Mouse (Mus musculus): ENCODE data around the gene Il12rb1.
A peak's percentile ranks its signal among the peaks of the same experiment; 100 is the strongest.
"Not testable (repeated sequence)": the region's sequence is repeated elsewhere in the genome, so short reads cannot be mapped to it uniquely, and the experiment has no call there.

Il12rb1 gene

GRCm38 (mm10) chr8:70800648-70801047, 7.6 kb upstream of the Il12rb1 start:
- no peak for DNase-seq (ENCODE audit: low spot score in 2 of 2)

GRCm38 (mm10) chr8:70801156-70801555, 7.1 kb upstream of the Il12rb1 start:
- no peak for DNase-seq (ENCODE audit: low spot score in 2 of 2)

GRCm38 (mm10) chr8:70801830-70802229, 6.4 kb upstream of the Il12rb1 start:
- no peak for DNase-seq (ENCODE audit: low spot score in 2 of 2)

GRCm38 (mm10) chr8:70802786-70803510, 5.3 kb upstream of the Il12rb1 start:
- DNase-seq (ENCODE audit: low spot score in 2 of 2) = no peak

- peak in 1 of 2 experiments; percentile 56 for DNase-seq (ENCODE audit: low spot score in 2 of 2)
Observed at GRCm38 (mm10) chr8:70803761-70804480, 4.3 kb upstream of the Il12rb1 start.

GRCm38 (mm10) chr8:70804481-70805206, 3.6 kb upstream of the Il12rb1 start, which contains the start of gene Mast3:
Gene Mast3 (minus strand): TSS chr8:70805054.
- peak; percentile 83 to 85 for DNase-seq (ENCODE audit: low spot score in 2 of 2)

GRCm38 (mm10) chr8:70806541-70806940, 1.7 kb upstream of the Il12rb1 start:
- peak in 1 of 2 experiments; percentile 65 for DNase-seq (ENCODE audit: low spot score in 2 of 2)

- DNase-seq (ENCODE audit: low spot score in 2 of 2) = no peak
Observed at GRCm38 (mm10) chr8:70807304-70807703, 945 bp upstream of the Il12rb1 start.

GRCm38 (mm10) chr8:70808955-70809701, 879 bp downstream of the Il12rb1 start:
- no peak for DNase-seq (ENCODE audit: low spot score in 2 of 2)

GRCm38 (mm10) chr8:70810962-70811680, 2.9 kb downstream of the Il12rb1 start:
- no peak for DNase-seq (ENCODE audit: low spot score in 2 of 2)

- DNase-seq (ENCODE audit: low spot score in 2 of 2) = no peak
Observed at GRCm38 (mm10) chr8:70812055-70812454, 3.8 kb downstream of the Il12rb1 start.

- no peak for DNase-seq (ENCODE audit: low spot score in 2 of 2)
Observed at GRCm38 (mm10) chr8:70812885-70813284, 4.6 kb downstream of the Il12rb1 start.

GRCm38 (mm10) chr8:70816679-70817078, 8.4 kb downstream of the Il12rb1 start:
- no peak for DNase-seq (ENCODE audit: low spot score in 2 of 2)

GRCm38 (mm10) chr8:70820101-70820935, 12.1 kb downstream of the Il12rb1 start:
- DNase-seq (ENCODE audit: low spot score in 2 of 2) = peak; percentile 73 to 77

GRCm38 (mm10) chr8:70821399-70821962, 13.2 kb downstream of the Il12rb1 start:
- peak; percentile 48 to 53 for DNase-seq (ENCODE audit: low spot score in 2 of 2)

- DNase-seq (ENCODE audit: low spot score in 2 of 2) = no peak
Observed at GRCm38 (mm10) chr8:70821992-70822391, 13.7 kb downstream of the Il12rb1 start.

GRCm38 (mm10) chr8:70822594-70822993, 14.3 kb downstream of the Il12rb1 start:
- DNase-seq (ENCODE audit: low spot score in 2 of 2) = not testable (repeated sequence)

GRCm38 (mm10) chr8:70823802-70824201, 15.6 kb downstream of the Il12rb1 start:
- DNase-seq (ENCODE audit: low spot score in 2 of 2) = no peak

- no peak for DNase-seq (ENCODE audit: low spot score in 2 of 2)
Observed at GRCm38 (mm10) chr8:70825816-70826215, 17.6 kb downstream of the Il12rb1 start.

- DNase-seq (ENCODE audit: low spot score in 2 of 2) = no peak
Observed at GRCm38 (mm10) chr8:70827010-70827409, 18.8 kb downstream of the Il12rb1 start.

Measured in heart, adult 9 months (tissue).